Mouse (Mus musculus): ENCODE measurements around the gene Ankfy1.

DNA sequence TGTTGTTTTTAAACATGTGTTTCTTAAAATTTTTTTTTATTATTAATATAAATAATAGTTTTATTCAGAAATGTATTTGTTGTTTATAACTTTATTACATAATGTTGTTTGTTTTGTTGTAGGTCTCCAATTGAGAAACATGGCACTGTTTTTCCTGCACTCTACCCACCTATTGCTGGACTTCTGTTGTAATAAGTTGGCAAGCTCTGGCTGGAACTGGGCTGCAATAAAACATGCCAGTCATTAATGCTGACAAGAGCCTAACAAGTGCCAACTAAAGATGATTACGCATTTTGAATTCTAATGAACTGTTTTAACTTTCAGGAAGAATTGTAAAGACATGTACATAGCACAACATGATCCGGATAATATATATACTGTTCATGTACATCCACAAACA lies 6.4 kb upstream of the Ankfy1 start:
- no peak for TF ChIP-seq EP300 (IDR thresholded peaks at IDR 0.05; ENCODE audit: low read depth)
- no peak for TF ChIP-seq CTCF (IDR thresholded peaks at IDR 0.05; ENCODE audit: low read depth)
